Mouse (Mus musculus) right cerebral cortex, postnatal 25 days (tissue): ENCODE measurements around the gene Fbxo6.
A peak's percentile ranks its signal among the peaks of the same experiment; 100 is the strongest.
"Not testable (repeated sequence)": the region's sequence is repeated elsewhere in the genome, so short reads cannot be mapped to it uniquely, and the experiment has no call there.

Experiments
- DNase-seq: peaks from one replicate; pipeline ENCODE4 v3.0.0; 2022

The Fbxo6 gene

DNA sequence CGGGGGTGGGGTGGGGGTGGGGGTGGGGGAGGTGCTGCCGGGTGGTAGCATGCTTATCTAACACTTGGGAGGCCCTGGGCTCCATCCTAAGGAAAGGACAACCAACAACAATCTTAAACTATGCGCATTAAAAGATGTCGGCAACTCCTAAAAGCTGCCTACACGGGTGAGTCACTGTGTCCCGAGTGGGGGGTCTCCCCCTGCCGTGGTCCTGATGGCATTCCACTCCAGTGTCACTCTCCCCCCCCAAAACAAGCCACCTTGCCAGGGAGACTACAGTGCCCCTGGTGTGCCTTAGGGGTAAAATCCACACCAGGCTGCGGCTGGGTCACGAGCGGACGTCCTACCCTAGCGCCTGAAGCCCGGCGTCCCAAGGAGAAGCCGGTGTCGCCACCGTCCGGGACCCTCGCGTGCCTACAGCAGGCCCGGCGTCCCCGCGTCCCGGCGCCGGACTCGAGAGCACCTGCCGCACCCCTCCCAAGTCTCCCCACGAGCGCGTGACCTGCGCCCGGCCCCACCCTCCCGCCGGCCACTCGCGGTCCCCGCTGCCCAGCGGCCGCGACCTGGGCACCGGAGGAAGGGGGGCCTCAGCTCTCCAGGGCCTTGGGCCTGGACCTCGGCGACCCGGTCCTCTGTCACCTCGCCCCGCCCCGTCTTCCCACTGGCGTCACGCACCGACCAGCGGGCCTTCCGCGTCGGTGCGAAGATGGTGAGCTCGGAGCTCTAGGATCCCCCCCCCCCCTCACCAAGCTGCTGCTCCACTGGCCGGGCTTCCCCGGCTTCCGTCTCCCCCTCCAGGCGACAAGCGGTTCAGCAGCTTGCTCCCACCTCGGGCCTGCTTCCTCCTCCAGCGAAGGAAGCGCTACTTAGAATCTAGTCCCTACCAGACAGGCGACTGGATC lies at the start of gene Fbxo6:
Gene Fbxo6 (minus strand): TSS at position 874 of the 902 bp plus-strand sequence.
- DNase-seq: peak; percentile 89

DNA sequence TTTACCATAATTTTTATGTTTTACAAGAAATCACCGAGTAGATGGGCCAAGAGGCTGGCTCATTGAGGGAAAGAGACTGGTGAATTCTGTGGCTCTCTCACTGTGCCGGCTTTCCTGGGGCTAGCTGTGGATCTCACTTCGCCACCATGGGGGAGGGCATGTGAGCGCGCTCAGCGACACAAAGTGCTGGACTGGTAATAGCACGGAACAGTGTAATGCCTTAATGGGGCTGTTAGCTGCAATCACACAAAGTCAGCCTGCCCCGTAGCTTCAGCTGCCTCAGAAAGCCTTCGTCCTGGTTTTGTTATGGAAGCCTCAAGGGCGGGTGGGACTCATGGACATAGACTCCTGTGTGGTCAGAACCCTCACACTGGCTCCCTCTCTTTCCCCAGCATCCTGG lies 46.8 kb upstream of the Fbxo6 start:
- DNase-seq: no peak

DNA sequence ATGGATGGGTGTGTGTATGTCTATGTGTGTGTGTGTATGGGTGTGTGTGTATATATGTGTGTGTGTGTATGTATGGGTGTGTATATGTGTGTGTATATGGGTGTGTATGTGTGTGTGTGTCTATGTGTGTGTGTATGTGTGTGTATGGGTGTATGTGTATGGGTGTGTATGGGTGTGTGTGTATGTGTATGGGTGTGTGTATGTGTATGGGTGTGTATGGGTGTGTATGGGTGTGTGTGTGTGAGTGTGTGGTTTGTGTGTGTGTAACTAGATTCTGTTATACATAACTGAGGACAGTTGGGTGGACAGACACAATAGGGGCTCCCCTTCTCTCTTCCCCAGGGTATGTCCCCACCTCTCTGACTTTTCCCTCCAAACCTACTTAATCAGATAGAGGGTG lies 42.5 kb upstream of the Fbxo6 start:
- DNase-seq: no peak

DNA sequence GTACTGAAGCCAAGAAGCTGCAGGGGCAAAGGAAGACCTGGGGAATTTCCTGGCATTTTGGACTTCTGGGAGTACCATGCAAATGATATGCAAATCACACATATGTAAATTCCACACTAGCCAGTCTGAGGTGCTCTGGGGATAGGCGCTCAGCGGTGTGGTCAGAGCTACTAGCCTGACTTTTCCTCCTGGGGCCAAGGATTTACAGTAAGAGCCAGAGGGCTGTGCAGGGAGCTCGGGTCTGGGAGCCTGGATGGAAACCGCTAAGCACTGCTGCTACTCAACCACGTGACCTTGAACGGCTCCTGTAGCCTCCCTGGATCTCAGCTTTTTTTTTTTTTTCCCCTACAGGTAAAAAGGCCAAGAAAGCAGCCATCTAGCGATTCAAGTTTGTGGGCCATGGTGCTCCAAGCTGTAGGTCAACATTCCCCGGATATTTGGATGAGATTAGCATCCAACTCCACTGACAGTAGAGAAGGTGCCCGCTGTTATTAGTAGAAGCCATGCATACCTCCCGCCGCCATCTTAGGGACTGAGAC lies 40.8 kb upstream of the Fbxo6 start:
- DNase-seq: no peak

DNA sequence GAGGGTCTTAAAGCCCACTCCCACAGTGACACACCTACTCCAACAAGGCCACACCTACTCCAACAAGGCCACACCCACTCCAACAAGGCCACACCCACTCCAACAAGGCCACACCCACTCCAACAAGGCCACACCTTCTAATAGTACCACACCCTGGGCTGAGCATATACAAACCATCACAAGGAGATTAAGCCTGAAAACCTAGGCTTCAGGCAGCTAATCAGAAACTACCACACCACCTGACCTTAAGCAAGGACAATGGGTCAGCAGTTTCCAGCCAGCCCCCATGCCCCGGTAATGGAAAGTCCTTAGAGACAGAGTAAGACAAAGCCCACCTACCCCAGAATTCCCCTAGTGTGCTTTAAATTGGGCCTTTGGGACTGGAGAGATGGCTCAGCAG lies 36.8 kb upstream of the Fbxo6 start:
- not testable (repeated sequence) for DNase-seq

DNA sequence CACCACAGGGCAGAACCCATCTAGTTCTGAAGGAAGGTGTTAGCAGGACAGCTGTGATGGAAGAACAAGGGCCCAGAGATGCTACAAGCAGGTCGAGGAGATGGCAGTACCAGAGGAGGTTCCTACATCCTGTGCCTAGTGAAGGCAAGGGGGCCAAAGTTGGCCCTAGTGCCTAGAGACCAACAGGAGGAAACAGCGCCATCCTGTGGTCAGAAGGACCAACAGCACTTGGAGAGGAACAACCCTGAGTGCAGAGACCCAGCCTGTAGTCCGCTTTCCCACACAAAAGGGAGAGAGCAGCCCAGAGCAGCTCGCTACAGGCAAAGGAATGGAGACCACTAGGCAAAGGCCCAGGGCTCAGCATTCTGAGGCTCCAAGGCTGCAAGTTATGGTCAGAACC lies 33.9 kb upstream of the Fbxo6 start:
- DNase-seq: no peak

DNA sequence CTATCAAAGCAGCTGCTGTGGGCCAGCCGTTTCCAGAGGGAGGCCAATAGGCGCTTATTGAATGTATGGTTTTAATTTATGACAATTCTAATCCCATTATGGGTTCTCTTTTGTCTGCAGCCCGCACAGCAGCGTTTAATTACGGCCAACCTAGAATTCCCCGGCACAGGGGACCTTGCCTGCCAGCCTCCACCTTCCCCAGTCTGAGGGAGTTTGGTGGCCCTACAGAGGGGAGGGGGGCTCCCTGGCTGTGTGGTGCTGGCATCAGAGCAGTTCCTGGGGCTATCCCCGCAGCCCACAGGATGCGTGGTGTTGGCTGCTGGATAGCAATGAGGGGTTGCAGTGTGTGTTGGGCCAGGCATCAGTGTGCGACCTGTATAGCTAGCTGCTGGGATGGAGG lies 32.6 kb upstream of the Fbxo6 start:
- no peak for DNase-seq

DNA sequence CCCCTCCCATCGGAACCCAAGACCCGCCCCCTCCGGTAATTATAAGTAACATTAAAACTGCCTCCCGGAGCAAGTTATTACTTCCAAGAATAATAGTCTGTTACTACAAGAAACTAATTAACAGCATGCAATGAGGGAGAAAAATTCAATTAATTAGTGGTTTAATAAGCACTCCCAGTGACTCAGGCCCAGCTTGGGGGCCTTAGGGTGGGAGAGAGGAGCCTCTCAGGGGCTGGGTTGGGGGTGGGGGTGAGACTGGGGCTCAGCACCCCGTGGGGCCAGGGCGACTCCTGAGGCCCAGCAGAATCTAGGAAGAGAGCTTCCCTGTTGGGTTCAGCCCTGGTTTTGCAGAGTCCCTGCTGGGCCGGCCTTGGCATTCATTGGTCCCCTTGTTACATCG lies 30.4 kb upstream of the Fbxo6 start:
- DNase-seq: no peak

DNA sequence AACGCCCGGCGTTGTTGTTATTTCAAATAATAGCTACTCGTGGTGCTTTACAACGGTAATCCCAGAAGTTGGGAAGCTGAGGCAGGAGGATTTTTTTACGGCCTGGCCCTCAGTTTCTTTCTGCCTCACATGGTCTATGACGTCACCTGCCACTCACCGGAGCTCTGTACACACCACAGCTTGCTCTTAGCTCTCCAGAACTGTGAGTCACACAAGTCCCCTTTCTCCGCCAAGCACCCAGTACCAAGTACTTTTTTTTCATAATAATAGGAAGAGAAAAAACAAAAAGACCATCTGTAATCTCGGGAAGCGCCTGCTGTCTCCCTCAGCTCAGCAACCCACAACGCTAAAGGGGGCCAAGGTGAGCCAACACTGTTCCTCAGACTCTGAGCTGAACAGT lies 29.5 kb upstream of the Fbxo6 start:
- no peak for DNase-seq

DNA sequence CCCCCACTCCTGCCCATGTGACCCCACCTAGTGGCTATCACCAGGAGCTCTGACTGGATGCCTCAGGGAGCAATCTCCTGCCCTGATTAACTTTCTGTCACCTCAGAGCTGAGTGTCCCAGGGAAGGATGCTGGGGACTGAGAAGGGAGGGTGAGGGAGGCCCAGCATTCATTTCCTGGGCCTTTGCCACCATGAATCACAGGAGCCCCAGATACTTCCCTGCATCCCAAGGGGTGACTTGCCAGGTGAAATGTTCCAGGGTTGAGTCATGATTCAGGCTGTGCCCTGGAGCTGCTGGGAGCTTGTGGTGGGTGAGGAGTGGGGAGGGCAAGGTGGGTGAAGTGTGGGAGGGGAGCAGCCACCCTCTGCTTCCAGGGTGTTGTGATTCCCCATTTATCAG lies 25.8 kb upstream of the Fbxo6 start:
- no peak for DNase-seq

DNA sequence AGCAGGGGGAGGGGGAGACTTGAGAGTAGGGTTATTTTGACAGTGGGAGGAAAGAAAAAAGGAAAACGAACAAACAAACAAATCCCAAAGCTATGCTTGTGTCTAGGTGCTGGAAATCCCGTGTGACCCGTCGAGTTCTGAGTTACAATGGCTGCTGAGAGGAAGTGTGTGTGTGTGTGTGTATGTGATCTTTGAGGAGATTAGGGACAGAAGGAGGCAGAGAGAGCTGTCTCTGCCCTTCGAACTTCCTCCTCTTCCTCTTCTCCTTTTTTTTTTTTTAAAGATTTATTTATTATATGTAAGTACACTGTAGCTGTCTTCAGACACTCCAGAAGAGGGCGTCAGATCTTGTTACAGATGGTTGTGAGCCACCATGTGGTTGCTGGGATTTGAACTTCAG lies 24.7 kb upstream of the Fbxo6 start:
- not testable (repeated sequence) for DNase-seq

DNA sequence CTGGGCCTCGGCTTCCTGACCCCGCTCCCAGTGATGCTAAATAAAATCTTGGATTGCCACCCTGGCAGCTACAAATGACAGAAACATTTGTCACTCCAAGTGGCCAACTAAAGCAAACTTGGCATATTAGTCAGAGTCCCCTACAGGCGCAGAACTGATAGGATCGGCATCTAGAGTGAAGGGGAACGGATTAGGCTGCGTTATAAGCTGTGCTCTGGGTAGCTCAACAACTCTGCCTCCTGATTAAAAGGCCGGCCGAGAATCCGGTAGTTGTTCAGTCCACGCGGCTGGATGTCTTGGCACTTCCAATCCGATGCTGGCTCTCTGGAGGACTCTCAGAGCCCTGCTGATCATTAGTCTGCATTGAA lies 22.5 kb upstream of the Fbxo6 start:
- DNase-seq: no peak

DNA sequence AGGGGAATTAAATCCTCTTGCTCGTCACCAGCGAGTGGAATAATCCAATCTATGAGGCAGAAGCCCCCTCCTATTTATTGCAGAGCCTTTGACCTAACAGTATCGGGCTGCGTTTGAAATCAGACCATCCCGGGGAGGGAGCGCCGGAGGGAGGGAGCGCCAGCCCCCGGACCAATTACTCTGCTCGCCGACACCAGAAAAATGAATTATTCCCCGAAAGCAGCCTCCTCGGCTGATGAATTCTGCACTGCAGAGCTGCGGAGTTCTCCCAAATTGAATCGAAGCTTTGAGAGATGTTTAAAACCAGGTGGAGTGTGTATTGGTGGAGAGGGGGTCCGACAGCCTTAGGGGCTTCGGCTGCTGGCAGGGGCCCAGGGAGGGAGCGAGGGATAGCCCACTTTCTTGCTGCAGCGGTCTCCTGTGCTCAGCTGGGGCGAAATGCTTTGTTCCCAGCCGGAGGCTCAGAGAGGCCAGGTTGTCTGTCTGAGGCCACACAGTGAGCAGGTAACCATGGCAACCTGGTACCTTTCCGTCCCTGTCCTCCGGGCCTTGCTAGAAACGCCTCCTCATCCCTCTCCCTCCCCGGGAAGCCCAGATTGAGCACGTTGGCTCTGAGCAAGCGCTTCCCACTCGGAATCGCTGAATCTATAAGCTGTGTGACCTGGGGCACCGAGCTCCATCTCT lies 22.0 kb upstream of the Fbxo6 start:
- peak; percentile 67 for DNase-seq

DNA sequence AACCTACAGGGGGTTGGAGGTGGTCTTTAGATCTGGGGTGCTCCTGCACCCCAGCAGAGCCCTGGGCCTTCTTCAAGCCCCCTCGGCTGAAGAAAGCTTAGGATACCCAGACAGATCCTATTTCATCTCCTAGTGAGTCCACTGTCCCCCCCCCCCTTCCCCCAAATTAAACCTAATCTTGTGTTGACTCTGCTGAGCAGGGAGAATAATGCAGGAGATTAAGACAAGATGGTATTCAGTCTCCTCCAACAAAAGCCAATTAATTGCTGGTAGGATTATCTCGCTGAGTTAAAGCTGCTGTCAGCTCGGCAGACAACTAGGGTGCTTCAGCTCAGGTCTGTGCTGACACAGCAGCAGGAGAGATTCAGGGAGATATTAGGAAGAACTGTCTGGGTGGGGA lies 19.3 kb upstream of the Fbxo6 start:
- no peak for DNase-seq

DNA sequence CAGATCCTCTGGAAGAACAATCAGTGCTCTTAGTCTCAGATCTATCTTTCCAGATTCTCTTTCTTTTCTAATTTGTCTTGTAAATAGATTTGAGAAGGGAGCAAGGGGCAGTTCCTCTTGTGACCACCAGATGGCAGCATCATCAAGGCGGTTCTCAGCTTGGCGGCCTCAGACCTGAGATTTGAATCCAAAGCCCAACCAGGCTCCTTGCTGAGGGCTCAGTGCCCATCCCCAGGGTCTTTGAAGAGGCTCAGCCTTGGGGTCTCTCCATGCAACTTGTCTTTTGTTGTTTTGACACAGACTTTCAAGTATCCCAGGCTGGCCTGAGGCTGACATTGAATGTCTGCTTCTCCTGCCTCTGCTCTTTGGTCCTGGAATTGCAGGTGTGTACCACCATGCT lies 18.9 kb upstream of the Fbxo6 start:
- DNase-seq: peak; percentile 70

DNA sequence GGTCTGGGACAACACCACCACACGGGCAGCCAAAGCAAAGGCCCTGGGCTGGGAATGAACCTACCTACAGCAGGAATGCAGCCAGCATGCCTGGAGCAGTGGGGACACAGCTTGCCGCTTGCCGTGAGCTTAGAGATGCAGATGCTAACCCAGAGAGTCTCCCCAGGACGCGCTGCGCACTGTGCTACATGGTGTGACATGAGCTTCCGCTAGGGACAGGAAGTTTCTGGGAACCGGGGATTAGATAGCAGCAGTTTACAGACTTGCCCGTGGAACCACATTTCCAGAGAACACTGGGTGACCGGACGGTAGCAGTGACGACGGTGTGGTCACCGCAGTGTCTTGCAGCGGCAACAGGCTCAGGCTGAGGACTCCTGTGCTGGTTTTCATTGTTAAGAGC lies 17.6 kb upstream of the Fbxo6 start:
- no peak for DNase-seq

DNA sequence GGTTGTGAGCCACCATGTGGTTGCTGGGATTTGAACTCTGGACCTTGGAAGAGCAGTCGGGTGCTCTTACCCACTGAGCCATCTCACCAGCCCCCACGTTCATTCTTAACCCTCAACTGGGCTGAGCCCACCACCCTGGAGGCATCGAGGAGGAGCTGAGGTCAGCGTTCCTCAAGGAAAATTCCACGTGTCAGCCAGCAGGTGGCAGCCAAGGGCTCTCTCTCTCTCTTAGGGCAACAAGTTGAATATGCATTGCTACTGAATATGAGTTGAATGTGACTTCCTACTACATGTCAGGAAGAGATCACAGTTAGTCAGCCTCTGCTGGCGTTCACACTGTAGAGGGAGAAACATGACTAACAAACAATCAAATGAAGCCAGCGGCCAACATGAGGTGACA lies 16.3 kb upstream of the Fbxo6 start:
- DNase-seq: no peak

DNA sequence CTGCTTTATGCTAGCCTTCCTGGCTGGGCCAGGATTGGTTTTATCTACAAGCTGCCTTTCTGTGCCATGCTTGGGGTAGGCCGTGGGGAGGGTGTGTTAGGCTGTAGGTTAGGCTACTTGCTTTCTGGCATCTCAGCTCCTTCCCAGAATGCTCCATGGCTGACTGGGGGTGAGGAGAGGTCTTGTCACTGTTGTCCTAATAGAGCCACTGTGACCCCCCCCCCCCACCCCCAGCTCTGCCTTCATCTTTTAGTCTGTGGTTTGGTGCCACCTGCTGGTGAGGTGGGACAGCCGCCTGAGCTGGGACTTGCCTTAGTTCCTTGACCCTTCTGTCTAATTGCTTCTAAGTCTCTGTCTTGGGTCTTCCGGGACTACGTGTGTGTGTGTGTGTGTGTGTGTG lies 15.0 kb upstream of the Fbxo6 start:
- peak; percentile 60 for DNase-seq

DNA sequence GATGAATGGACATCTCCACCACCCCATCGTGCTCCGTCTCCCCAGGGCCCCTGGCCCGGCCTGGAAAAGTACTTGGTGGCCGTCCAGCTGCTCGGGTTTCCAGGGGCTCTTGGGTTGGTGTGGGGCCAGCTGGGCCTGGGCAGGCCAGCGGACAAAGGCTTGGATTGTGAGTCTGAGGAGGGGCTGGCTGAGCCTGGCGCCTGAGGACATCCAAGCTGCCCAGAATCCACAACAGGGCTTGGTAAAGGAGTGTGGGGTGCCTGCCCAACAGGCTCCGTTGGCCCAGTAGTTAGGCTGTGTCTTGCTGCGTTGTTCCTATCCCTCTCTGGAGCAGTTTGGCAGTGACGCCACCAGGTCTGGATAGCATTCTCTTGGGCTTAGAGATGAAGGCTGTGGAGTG lies 14.5 kb upstream of the Fbxo6 start:
- peak; percentile 73 for DNase-seq

DNA sequence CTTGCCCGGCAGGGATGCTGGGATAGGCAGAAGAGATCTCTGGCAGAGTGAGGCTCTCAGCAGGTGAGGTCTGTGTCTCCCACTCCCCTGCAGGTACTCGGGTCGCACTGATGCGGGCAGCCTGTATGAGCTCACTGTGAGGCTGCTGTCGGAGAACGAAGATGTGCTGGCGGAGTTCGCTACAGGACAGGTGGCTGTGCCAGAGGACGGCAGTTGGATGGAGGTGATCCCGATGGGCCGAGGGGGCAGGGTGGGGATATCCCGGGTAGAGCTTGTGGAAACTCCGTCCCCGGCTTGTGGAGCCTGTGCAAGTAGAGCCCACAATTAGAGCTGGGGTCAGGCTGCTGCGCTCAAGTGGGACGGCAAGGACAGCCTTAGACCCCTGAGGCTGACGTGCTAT lies 13.6 kb upstream of the Fbxo6 start:
- DNase-seq: no peak

DNA sequence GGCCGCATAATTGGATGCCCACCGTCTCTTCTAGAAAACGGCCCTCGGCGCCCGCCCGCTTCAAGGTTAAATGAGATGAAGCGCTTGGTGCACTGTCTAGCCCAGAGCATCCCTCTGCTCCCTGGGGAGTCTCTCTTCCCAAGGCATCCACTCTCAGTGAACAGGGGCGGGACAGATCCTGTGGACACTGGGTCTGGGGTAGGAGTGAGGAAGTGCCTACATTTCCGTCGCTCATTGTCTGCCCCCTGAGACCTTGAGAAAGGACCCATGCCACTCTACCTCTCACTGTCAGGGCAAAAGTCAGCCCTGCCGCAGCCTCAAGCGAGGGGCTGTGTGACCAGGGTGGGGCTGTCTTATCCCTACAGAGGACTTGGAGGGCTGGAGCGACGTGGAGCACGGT lies 12.5 kb upstream of the Fbxo6 start:
- no peak for DNase-seq

DNA sequence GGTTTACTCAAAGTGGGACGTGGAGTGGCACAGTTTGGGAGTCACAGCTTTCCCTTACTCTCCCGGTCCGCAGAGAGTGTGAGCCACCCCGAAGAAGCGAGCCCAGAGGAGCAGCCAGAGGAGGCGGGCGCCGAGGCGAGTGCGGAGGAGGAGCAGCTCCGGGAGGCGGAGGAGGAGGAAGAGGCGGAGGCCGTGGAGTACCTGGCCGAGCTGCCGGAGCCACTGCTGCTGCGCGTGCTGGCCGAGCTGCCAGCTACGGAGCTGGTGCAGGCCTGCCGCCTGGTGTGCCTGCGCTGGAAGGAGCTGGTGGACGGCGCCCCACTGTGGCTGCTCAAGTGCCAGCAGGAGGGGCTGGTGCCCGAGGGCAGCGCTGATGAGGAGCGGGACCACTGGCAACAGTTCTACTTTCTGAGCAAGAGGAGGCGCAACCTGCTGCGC lies 12.1 kb upstream of the Fbxo6 start:
- DNase-seq: peak; percentile 83

DNA sequence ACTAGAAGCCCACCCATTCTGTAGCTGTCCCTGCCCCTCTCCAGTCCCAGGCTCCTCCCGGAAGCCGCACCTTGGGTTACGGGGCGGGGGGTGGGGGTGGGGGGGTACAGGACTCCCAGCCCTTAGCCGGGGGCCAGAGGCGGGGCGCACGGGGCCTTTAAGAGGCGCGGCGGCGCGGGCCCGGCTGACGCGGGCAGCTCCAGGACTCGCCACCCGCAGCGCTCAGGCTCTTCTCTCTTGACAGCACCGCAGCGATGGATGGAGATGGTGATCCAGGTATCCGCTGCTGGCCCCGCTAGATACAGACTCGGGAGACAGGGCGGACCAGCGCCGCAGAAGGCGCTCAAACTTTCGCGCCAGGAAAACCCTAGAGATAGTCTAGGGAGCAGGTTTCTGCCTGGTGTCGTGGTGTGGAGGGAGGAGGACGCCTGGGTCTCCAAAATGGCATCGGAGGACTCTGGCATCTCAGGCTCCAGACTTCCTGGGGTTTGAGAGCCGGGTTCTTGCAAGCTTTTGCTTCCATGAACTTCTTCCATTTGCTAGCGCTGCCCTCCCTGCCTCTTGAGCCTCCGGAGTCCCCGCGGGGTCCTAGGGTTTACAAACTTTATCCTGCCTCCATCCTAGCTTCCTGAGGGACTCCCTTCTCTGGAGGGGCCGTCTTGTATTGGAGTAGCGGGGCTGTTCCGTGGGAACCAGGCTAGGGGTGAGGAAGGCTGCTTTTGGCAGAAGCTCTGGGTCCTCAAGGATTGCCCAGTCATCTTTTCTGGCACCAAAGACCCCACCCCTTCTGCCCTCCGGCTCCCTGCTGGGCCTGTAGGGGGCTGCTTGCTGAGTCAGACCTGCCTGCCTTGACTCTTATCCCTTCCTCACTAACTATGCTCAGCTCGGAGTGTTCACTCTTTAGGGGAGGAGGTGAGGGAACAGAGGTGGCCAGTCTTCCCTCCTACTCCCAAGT lies 8.8 kb upstream of the Fbxo6 start, which contains the start of the genes Fbxo44 and Fbxo2:
Gene Fbxo44 (minus strand): TSS at position 47 of the 955 bp plus-strand sequence.
Gene Fbxo2 (plus strand): TSS at position 186 of the 955 bp plus-strand sequence.
- peak; percentile 76 for DNase-seq
